Mouse (Mus musculus) kidney, embryonic 15.5 days (tissue): ENCODE data around the gene Txndc2. TPM values are rescaled to one million over a fixed set of nuclear protein-coding genes. Genes with fewer than 3 reads are reported as not detected.
"Not testable (repeated sequence)": the region's sequence is repeated elsewhere in the genome, so short reads cannot be mapped to it uniquely, and the experiment has no call there.

Source experiments
- ATAC-seq: fragments of 200-750 bp; cut with Nextera tagmentation; replicated peaks from 2 replicates; pipeline ENCODE4 v1.8.0; 2017; ENCODE audit warnings: moderate TSS enrichment; ENCODE audit not compliant: low FRiP score
- H3K27ac ChIP-seq: fragments of 300-500 bp; sonication (generic); 2 replicates; pipeline ENCODE4 v1.5.1; 2015; ENCODE audit warnings: mild to moderate bottlenecking, inconsistent platforms
- H3K27me3 ChIP-seq: fragments of 300-500 bp; sonication (generic); 2 replicates; pipeline ENCODE4 v1.6.1; 2015; ENCODE audit warnings: inconsistent platforms
- H3K36me3 ChIP-seq: fragments of 300-500 bp; sonication (generic); 2 replicates; pipeline ENCODE4 v1.6.1; 2015; ENCODE audit warnings: inconsistent platforms
- H3K4me1 ChIP-seq: fragments of 300-500 bp; sonication (generic); 2 replicates; pipeline ENCODE4 v1.6.1; 2015; ENCODE audit warnings: inconsistent platforms
- H3K4me2 ChIP-seq: fragments of 300-500 bp; sonication (generic); 2 replicates; pipeline ENCODE4 v1.6.1; 2015; ENCODE audit warnings: moderate library complexity, mild to moderate bottlenecking, inconsistent platforms
- H3K4me3 ChIP-seq: fragments of 300-500 bp; sonication (generic); replicated peaks from 2 replicates; pipeline ENCODE4 v1.5.1; 2015; ENCODE audit warnings: mild to moderate bottlenecking, inconsistent platforms
- H3K9ac ChIP-seq: fragments of 300-500 bp; sonication (generic); 2 replicates; pipeline ENCODE4 v1.6.1; 2015; ENCODE audit warnings: mild to moderate bottlenecking, inconsistent platforms
- H3K9me3 ChIP-seq: fragments of 300-500 bp; sonication (generic); replicated peaks from 2 replicates; pipeline ENCODE4 v1.6.1; 2016; ENCODE audit warnings: inconsistent platforms
- WGBS: fragments of 180-500 bp; shearing (Covaris S2); methylation state at CpG from one replicate; pipeline ENCODE4 v1.1.7; 2015; ENCODE audit warnings: mixed read lengths; 5-methylcytosine and 5-hydroxymethylcytosine counted together
- polyA plus RNA-seq: library from polyadenylated mRNA; unstranded; fragments of >200 nt; fragmentation: Nextera tagmentation; extraction: Ambion mirVana; gene quantifications from 2 replicates; pipeline ENCODE4 v1.2.1, GENCODE M21; 2015

Gene Txndc2
- polyA plus RNA-seq, 1 experiment from 2014 or later = not detected

GRCm38 (mm10) chr17:65649175-65649493 is 7.2 kb upstream of the Txndc2 start:
- no peak overlapping the region for H3K9ac ChIP-seq
- H3K27me3 ChIP-seq = no peaks in the 10 kb centered on the region
- no peak; the same call in 1 of the 2 replicates for ATAC-seq
- WGBS = 82% methylated on average over 2 of the region's 2 CpGs
- H3K4me2 ChIP-seq = no peak overlapping the region
- no peak overlapping the region for H3K27ac ChIP-seq
- no peaks in the 10 kb centered on the region for H3K9me3 ChIP-seq
- H3K4me1 ChIP-seq = no peaks in the 10 kb centered on the region
- 0 out of 2 replicates have a peak, but pooled peaks cover 5% of the 10 kb centered on the region for H3K36me3 ChIP-seq
- H3K4me3 ChIP-seq = no peak overlapping the region

GRCm38 (mm10) chr17:65648371-65649174 is 6.6 kb upstream of the Txndc2 start:
- Histone ChIP-seq H3K4me1 (peaks cover 2% of the 10 kb centered on the region), H3K4me3 (no peak overlapping the region), H3K4me2 (no peak overlapping the region), H3K9me3 (no peaks in the 10 kb centered on the region), H3K9ac (no peak overlapping the region), H3K36me3 (0 out of 2 replicates have a peak, but pooled peaks cover 5% of the 10 kb centered on the region), H3K27ac (no peak overlapping the region), H3K27me3 (no peaks in the 10 kb centered on the region)
- no peak for ATAC-seq
- 84% methylated on average over 9 of the region's 9 CpGs for WGBS

GRCm38 (mm10) chr17:65647961-65648360 is 6.0 kb upstream of the Txndc2 start:
- Histone ChIP-seq H3K9ac (no peak overlapping the region), H3K4me3 (no peak overlapping the region), H3K36me3 (0 out of 2 replicates have a peak, but pooled peaks cover 5% of the 10 kb centered on the region), H3K27ac (no peak overlapping the region), H3K9me3 (no peaks in the 10 kb centered on the region), H3K4me1 (peaks cover 8% of the 10 kb centered on the region), H3K4me2 (no peak overlapping the region), H3K27me3 (no peaks in the 10 kb centered on the region)
- no peak for ATAC-seq
- 61% methylated on average over 5 of the region's 5 CpGs for WGBS

GRCm38 (mm10) chr17:65647226-65647625 is 5.3 kb upstream of the Txndc2 start:
- Histone ChIP-seq H3K4me3 (no peak overlapping the region), H3K27me3 (no peaks in the 10 kb centered on the region)
- 78% methylated on average over 6 of the region's 6 CpGs for WGBS

GRCm38 (mm10) chr17:65643579-65643978 is 1.6 kb upstream of the Txndc2 start:
- H3K27ac ChIP-seq = 0 out of 2 replicates have a peak overlapping the region, but pooled peaks have one; percentile 33

More at GRCm38 (mm10) chr17:65647226-65647625, 5.3 kb upstream of the Txndc2 start:
- Histone ChIP-seq H3K4me2 (no peak overlapping the region), H3K9ac (no peak overlapping the region), H3K9me3 (no peaks in the 10 kb centered on the region), H3K4me1 (peaks cover 16% of the 10 kb centered on the region), H3K27ac (no peak overlapping the region), H3K36me3 (0 out of 2 replicates have a peak, but pooled peaks cover 1% of the 10 kb centered on the region)
- no peak for ATAC-seq

GRCm38 (mm10) chr17:65643051-65643521 is 1.1 kb upstream of the Txndc2 start:
- Histone ChIP-seq H3K36me3 (no peaks in the 10 kb centered on the region), H3K4me3 (no peak overlapping the region), H3K27ac (peak overlapping the region; percentile 33), H3K9me3 (no peaks in the 10 kb centered on the region), H3K27me3 (no peaks in the 10 kb centered on the region), H3K4me2 (peak overlapping the region; percentile 17; the same call in 1 of the 2 replicates), H3K4me1 (peaks cover 17% of the 10 kb centered on the region), H3K9ac (no peak overlapping the region)
- ATAC-seq = peak; percentile 3; the same call in 1 of the 2 replicates
- 27% methylated on average over 10 of the region's 10 CpGs for WGBS

More at GRCm38 (mm10) chr17:65643579-65643978, 1.6 kb upstream of the Txndc2 start:
- H3K9me3 ChIP-seq = no peaks in the 10 kb centered on the region
- no peaks in the 10 kb centered on the region for H3K36me3 ChIP-seq
- peaks cover 17% of the 10 kb centered on the region for H3K4me1 ChIP-seq
- no peak overlapping the region for H3K4me3 ChIP-seq
- no peaks in the 10 kb centered on the region for H3K27me3 ChIP-seq
- H3K9ac ChIP-seq = no peak overlapping the region
- H3K4me2 ChIP-seq = 0 out of 2 replicates have a peak overlapping the region, but pooled peaks have one; percentile 17
- ATAC-seq = no peak
- 65% methylated on average over 5 of the region's 5 CpGs for WGBS

GRCm38 (mm10) chr17:65642578-65642991 is 617 bp upstream of the Txndc2 start:
- ATAC-seq = peak; percentile 65
- Histone ChIP-seq H3K4me2 (peak overlapping the region; percentile 17; the same call in 1 of the 2 replicates), H3K9ac (no peak overlapping the region)

GRCm38 (mm10) chr17:65639144-65639543 is 2.8 kb downstream of the Txndc2 start:
- no peaks in the 10 kb centered on the region for H3K9me3 ChIP-seq
- H3K36me3 ChIP-seq = no peaks in the 10 kb centered on the region
- H3K4me3 ChIP-seq = no peak overlapping the region
- H3K4me2 ChIP-seq = no peak overlapping the region
- H3K27ac ChIP-seq = no peak overlapping the region
- H3K27me3 ChIP-seq = no peaks in the 10 kb centered on the region
- H3K4me1 ChIP-seq = peaks cover 17% of the 10 kb centered on the region
- ATAC-seq = no peak
- WGBS = 92% methylated on average over 1 of the region's 1 CpGs
- no peak overlapping the region for H3K9ac ChIP-seq

More at GRCm38 (mm10) chr17:65642578-65642991, 617 bp upstream of the Txndc2 start:
- 34% methylated on average over 5 of the region's 5 CpGs for whole genome bisulfite sequencing
- Histone ChIP-seq H3K4me1 (peaks cover 17% of the 10 kb centered on the region), H3K36me3 (no peaks in the 10 kb centered on the region), H3K27ac (peak overlapping the region; percentile 33), H3K9me3 (no peaks in the 10 kb centered on the region), H3K27me3 (no peaks in the 10 kb centered on the region), H3K4me3 (no peak overlapping the region)

- Histone ChIP-seq H3K4me3 (no peak overlapping the region), H3K27ac (no peak overlapping the region)
Measured at GRCm38 (mm10) chr17:65635715-65636360, 6.1 kb downstream of the Txndc2 start.

GRCm38 (mm10) chr17:65629943-65630342 is 12.0 kb downstream of the Txndc2 start:
- H3K4me1 ChIP-seq = no peaks in the 10 kb centered on the region
- no peak for ATAC-seq
- H3K36me3 ChIP-seq = no peaks in the 10 kb centered on the region
- 83% methylated on average over 6 of the region's 6 CpGs for WGBS
- H3K9ac ChIP-seq = no peak overlapping the region
- H3K4me3 ChIP-seq = no peak overlapping the region
- no peak overlapping the region for H3K4me2 ChIP-seq
- H3K9me3 ChIP-seq = no peaks in the 10 kb centered on the region
- H3K27me3 ChIP-seq = no peaks in the 10 kb centered on the region
- H3K27ac ChIP-seq = no peak overlapping the region

More at GRCm38 (mm10) chr17:65635715-65636360, 6.1 kb downstream of the Txndc2 start:
- WGBS = 46% methylated on average over 14 of the region's 14 CpGs
- Histone ChIP-seq H3K36me3 (no peaks in the 10 kb centered on the region), H3K9ac (no peak overlapping the region), H3K27me3 (no peaks in the 10 kb centered on the region), H3K4me2 (no peak overlapping the region), H3K9me3 (no peaks in the 10 kb centered on the region), H3K4me1 (no peaks in the 10 kb centered on the region)
- ATAC-seq = no peak

- not testable (repeated sequence) for ATAC-seq, H3K27ac ChIP-seq, H3K4me1 ChIP-seq, H3K27me3 ChIP-seq, H3K36me3 ChIP-seq, H3K9ac ChIP-seq, H3K4me3 ChIP-seq, H3K4me2 ChIP-seq, H3K9me3 ChIP-seq
- WGBS = 50% methylated on average over 13 of the region's 13 CpGs
Measured at GRCm38 (mm10) chr17:65628823-65629532, 13.0 kb downstream of the Txndc2 start.
